Mouse (Mus musculus) midbrain, embryonic 14.5 days (tissue): ENCODE measurements around the gene Kcnj2. TPM values are rescaled to one million over a fixed set of nuclear protein-coding genes. Genes with fewer than 3 reads are reported as not detected.

ENCODE experiments used
- ATAC-seq: fragments of 200-750 bp; cut with Nextera tagmentation; 2 replicates; pipeline ENCODE4 v1.8.0; 2017; ENCODE audit warnings: moderate number of reproducible peaks, moderate library complexity; ENCODE audit not compliant: low FRiP score, low TSS enrichment
- DNase-seq: peaks from one replicate; pipeline ENCODE4 v3.0.0-alpha.2; 2015
- H3K27ac ChIP-seq: fragments of 300-500 bp; sonication (generic); replicated peaks from 2 replicates; pipeline ENCODE4 v1.5.1; 2014; ENCODE audit warnings: mild to moderate bottlenecking, low read depth, low read length, moderate library complexity
- H3K27me3 ChIP-seq: fragments of 300-500 bp; sonication (generic); 2 replicates; pipeline ENCODE4 v1.6.1; 2014; ENCODE audit warnings: low read length, control low read depth, mixed read lengths; ENCODE audit not compliant: control insufficient read depth, insufficient read depth
- H3K36me3 ChIP-seq: fragments of 300-500 bp; sonication (generic); 2 replicates; pipeline ENCODE4 v1.6.1; 2014; ENCODE audit warnings: low read length, control low read depth; ENCODE audit not compliant: control insufficient read depth, insufficient read depth
- H3K4me1 ChIP-seq: fragments of 300-500 bp; sonication (generic); 2 replicates; pipeline ENCODE4 v1.6.1; 2014; ENCODE audit warnings: mild to moderate bottlenecking, antibody characterized with exemption, low read length, control low read depth; ENCODE audit not compliant: control insufficient read depth, insufficient read depth
- H3K4me2 ChIP-seq: fragments of 300-500 bp; sonication (generic); 2 replicates; pipeline ENCODE4 v1.6.1; 2014; ENCODE audit warnings: mild to moderate bottlenecking, low read length, moderate library complexity
- H3K4me3 ChIP-seq: fragments of 300-500 bp; sonication (generic); replicated peaks from 2 replicates; pipeline ENCODE4 v1.5.1; 2014; ENCODE audit warnings: low read depth, low read length
- H3K9ac ChIP-seq: fragments of 300-500 bp; sonication (generic); replicated peaks from 2 replicates; pipeline ENCODE4 v1.6.1; 2014; ENCODE audit warnings: mild to moderate bottlenecking, low read length, moderate library complexity
- H3K9me3 ChIP-seq: fragments of 300-500 bp; sonication (generic); 2 replicates; pipeline ENCODE4 v1.6.1; 2016; ENCODE audit warnings: low read length, control low read depth, mixed read lengths; ENCODE audit not compliant: control insufficient read depth
- WGBS: fragments of 180-500 bp; shearing (Covaris S2); extraction: QIAGEN DNeasy Blood & Tissue Kit; methylation state at CpG from one replicate; pipeline ENCODE4 v1.1.7; 2014; 5-methylcytosine and 5-hydroxymethylcytosine counted together
- polyA plus RNA-seq: library from polyadenylated mRNA; unstranded; fragments of >200 nt; fragmentation: Nextera tagmentation; extraction: Ambion mirVana; gene quantifications from 2 replicates; pipeline ENCODE4 v1.2.1, GENCODE M21; 2014

Gene Kcnj2
- polyA plus RNA-seq, 1 experiment from 2014 or later: 0.63 TPM

DNA sequence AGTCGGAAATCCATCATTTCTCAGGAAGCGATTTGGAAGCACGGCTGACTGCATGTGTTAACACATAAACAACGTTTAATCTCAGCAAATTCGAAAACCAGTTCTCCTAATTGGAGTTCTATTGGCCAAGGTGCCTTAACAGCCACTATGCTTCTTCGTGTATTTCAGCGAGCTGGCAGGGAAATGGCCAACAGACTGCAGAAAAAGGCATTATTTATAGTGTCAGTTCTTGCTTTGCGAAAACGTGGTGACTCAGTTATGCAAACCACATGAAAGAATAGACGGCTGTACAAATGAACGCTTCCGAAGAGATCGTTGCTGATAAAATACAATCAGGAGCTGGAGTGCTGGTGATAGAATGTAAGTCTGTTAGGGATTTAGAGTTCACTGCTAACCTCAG lies 9.9 kb upstream of the Kcnj2 start:
- Histone ChIP-seq H3K9ac (no peak overlapping the region), H3K4me3 (no peak overlapping the region), H3K4me1 (no peaks in the 10 kb centered on the region), H3K9me3 (no peaks in the 10 kb centered on the region), H3K27ac (no peak overlapping the region), H3K27me3 (no peaks in the 10 kb centered on the region), H3K4me2 (no peak overlapping the region), H3K36me3 (no peaks in the 10 kb centered on the region)
- ATAC-seq (no peak), DNase-seq (no peak)
- WGBS: 82% methylated on average over 13 of the region's 13 CpGs

DNA sequence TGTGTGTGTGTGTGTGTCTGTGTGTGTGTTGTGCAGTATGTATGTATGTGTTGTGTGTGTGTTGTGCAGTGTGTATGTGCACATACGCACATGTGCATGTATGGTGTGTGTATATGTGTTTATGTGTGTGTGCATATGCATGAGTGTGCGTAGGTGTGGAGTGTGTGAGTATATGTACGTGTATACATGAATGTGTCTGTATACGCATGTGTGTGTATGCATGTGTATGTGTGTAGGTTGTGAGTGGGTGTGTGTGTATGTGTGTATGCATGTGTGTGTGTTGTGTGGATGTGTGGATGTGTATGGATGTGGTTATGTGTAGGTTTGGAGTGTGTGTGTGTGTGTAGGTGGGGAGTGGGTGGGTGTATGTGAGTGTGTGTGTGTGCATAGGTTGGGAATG lies 8.5 kb upstream of the Kcnj2 start:
- Histone ChIP-seq H3K4me2 (no peak overlapping the region), H3K27me3 (no peaks in the 10 kb centered on the region), H3K4me3 (no peak overlapping the region), H3K4me1 (no peaks in the 10 kb centered on the region), H3K27ac (no peak overlapping the region), H3K9ac (no peak overlapping the region), H3K9me3 (no peaks in the 10 kb centered on the region), H3K36me3 (no peaks in the 10 kb centered on the region)
- WGBS: 97% methylated on average over 4 of the region's 4 CpGs
- ATAC-seq: no peak
- no peak for DNase-seq

DNA sequence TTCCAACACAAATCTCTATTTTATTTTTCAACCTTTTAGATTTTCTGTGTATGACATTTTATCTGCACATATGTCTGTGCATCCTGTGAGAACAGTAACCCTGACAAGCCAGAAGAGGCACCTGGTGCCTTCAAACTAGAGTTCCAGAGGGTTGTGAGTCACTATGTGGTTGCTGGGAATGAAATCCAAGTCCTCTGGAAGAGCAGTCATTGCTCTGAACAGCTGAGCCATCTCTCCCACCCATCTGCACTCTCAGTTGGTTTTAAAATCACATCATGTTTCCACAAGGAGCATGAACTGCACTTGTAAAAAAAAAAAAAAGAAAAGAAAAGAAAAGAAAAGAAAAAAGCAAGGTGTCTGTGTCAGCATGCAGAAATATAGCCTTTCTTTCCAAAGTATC lies 6.5 kb upstream of the Kcnj2 start:
- H3K27ac ChIP-seq: no peak overlapping the region
- no peaks in the 10 kb centered on the region for H3K9me3 ChIP-seq
- ATAC-seq: no peak
- H3K4me3 ChIP-seq: no peak overlapping the region
- no peaks in the 10 kb centered on the region for H3K36me3 ChIP-seq
- H3K27me3 ChIP-seq: no peaks in the 10 kb centered on the region
- no peak overlapping the region for H3K9ac ChIP-seq
- peaks cover 3% of the 10 kb centered on the region; the same call in 1 of the 2 replicates for H3K4me1 ChIP-seq
- no peak overlapping the region for H3K4me2 ChIP-seq
- no peak for DNase-seq

DNA sequence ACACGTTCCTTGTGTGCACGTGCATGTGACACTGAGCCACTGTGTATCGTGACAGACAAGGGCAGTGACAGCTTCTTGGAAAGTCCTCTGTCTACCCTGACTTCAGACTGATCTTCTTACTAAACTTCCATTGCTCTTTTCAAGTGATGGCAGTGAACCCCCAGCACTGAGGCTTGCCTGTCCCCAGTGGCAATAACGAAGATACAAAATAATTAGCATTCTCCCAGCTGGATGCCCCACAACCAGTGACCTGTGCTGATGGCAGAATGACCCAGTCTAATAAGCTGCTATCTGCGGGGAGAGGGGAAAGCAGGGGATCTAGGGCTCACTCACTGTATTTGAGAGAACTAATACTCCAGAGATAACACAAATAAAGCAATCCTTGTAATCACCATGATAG lies 5.7 kb upstream of the Kcnj2 start:
- H3K27me3 ChIP-seq: no peaks in the 10 kb centered on the region
- 43% methylated on average over 5 of the region's 5 CpGs for WGBS
- no peak overlapping the region for H3K27ac ChIP-seq

DNA sequence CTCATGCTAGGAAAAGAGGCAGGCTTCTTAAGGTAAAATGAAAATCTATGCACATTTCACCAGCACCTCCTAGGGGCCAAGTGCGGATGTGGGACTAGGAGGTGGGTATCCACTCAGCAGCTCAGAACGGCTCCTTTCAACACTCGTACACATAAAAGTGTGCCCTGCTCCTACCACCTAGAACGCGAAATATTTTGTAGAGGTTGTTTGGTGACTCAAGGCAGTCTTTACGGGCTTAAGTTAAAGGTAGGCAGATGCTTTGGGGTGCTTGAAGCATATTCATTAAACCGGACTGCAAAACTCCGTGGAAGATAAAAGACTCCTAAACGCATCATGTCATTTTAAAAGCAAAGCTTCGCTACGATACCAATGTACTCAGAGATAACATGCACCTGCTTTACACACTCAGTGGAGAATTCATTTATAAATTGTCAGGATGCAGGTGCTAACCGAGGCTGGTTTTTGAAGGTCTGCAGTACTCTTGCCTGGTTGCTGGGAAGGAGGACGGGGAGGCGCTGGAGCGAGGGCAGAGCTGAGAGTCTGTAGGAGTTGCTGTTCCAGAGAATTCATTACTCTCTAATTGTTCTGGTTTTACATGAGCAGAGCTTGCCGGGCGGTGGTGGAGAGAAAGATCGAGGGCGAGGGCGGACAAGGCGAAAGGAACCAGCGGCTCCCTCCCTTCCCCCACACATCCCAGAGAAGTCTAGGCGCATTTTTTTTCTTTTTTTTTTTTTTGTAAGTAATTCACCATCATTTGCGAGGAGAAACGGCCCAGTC lies 1.0 kb upstream of the Kcnj2 start:
- Histone ChIP-seq H3K9me3 (no peaks in the 10 kb centered on the region), H3K4me1 (peaks cover 13% of the 10 kb centered on the region), H3K36me3 (no peaks in the 10 kb centered on the region), H3K4me2 (peak overlapping the region; percentile 96), H3K9ac (peak overlapping the region; percentile 56), H3K4me3 (peak overlapping the region; percentile 53), H3K27me3 (no peaks in the 10 kb centered on the region; the same call in none of the 2 replicates), H3K27ac (no peak overlapping the region)
- ATAC-seq: 0 out of 2 replicates have a peak, but pooled peaks have one; percentile 35
- WGBS: under 1% methylated on average over 25 of the region's 25 CpGs
- peak; percentile 87 for DNase-seq

More for the DNA sequence above, 5.7 kb upstream of the Kcnj2 start:
- no peaks in the 10 kb centered on the region for H3K9me3 ChIP-seq
- DNase-seq: no peak
- no peak overlapping the region for H3K4me2 ChIP-seq
- H3K4me1 ChIP-seq: peaks cover 3% of the 10 kb centered on the region; the same call in 1 of the 2 replicates
- ATAC-seq: no peak
- no peaks in the 10 kb centered on the region for H3K36me3 ChIP-seq
- no peak overlapping the region for H3K9ac ChIP-seq
- no peak overlapping the region for H3K4me3 ChIP-seq

DNA sequence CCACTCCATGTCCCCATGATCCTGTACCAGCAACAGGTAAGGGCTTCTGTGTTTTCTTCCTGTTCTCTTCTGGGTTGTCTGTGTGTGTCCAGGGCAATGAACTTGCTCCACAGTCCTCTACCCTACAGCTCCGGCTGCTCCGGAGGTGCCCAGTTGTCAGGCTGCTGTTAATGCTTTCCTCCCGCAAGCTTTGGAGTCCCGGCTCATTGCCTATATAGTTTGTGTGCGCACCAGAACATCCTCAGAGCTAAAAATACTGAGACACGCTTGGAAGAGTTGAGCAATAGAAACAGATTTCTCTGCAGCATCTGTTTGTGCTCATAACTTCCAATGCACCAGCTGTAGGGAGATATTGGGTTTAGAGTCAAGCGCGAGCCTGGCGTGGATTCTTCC lies 331 bp downstream of the Kcnj2 start:
- Histone ChIP-seq H3K4me2 (peak overlapping the region; percentile 96), H3K36me3 (no peaks in the 10 kb centered on the region), H3K9me3 (no peaks in the 10 kb centered on the region), H3K9ac (peak overlapping the region; percentile 30; the same call in 1 of the 2 replicates), H3K4me3 (peak overlapping the region; percentile 53), H3K27me3 (no peaks in the 10 kb centered on the region; the same call in none of the 2 replicates), H3K4me1 (peaks cover 13% of the 10 kb centered on the region), H3K27ac (no peak overlapping the region)
- ATAC-seq (peak; percentile 61), DNase-seq (no peak)
- WGBS: under 1% methylated on average over 9 of the region's 9 CpGs

DNA sequence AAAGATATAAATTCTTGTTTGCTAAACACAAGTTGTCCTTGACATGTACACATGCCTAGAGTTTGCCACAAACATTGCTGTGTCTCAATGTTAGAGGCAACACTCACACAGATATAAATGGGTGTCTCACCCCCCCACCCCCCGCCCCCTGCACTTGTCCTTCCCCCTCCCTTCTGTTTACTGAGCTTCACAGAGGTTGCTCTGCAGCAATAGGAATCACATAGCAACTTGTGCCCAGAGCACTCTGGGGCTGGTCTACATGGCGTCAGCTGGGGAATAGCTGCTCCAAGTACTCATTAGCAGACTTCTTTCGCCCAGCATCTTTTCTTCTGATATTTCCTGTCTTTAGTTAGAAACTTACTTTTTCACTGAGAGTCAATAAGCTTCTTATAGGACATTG lies 1.8 kb downstream of the Kcnj2 start:
- no peaks in the 10 kb centered on the region for H3K9me3 ChIP-seq
- H3K27me3 ChIP-seq: no peaks in the 10 kb centered on the region; the same call in none of the 2 replicates
- DNase-seq: no peak
- 83% methylated on average over 3 of the region's 3 CpGs for WGBS
- H3K4me3 ChIP-seq: peak overlapping the region; percentile 53
- peaks cover 13% of the 10 kb centered on the region for H3K4me1 ChIP-seq
- no peak overlapping the region for H3K27ac ChIP-seq
- H3K9ac ChIP-seq: no peak overlapping the region
- ATAC-seq: no peak
- no peaks in the 10 kb centered on the region for H3K36me3 ChIP-seq
- H3K4me2 ChIP-seq: peak overlapping the region; percentile 96

DNA sequence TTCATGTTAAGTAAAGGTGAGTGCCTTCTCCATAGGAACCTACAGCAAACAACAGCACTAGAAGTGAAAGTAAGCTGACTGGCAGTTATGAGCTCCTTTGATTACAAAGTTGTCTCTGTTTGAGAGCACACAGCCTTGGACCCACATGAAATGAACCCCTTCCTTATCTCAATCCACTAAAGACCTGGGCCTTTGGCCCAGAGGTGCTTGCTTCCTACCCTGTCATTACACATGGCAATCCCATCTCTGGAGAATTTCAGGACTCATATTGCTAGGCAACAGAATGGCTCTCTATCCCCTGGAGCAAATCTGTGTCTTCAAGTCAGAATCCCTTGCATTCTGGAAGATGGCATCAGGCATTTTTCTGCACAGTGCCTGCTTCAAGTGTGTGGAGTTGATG lies 4.5 kb downstream of the Kcnj2 start:
- no peak overlapping the region for H3K4me3 ChIP-seq
- DNase-seq: no peak
- no peak for ATAC-seq
- no peaks in the 10 kb centered on the region for H3K9me3 ChIP-seq
- no peak overlapping the region for H3K27ac ChIP-seq
- no peaks in the 10 kb centered on the region; the same call in none of the 2 replicates for H3K27me3 ChIP-seq
- peaks cover 9% of the 10 kb centered on the region; the same call in 1 of the 2 replicates for H3K4me1 ChIP-seq
- H3K4me2 ChIP-seq: no peak overlapping the region
- H3K36me3 ChIP-seq: no peaks in the 10 kb centered on the region
- H3K9ac ChIP-seq: no peak overlapping the region

DNA sequence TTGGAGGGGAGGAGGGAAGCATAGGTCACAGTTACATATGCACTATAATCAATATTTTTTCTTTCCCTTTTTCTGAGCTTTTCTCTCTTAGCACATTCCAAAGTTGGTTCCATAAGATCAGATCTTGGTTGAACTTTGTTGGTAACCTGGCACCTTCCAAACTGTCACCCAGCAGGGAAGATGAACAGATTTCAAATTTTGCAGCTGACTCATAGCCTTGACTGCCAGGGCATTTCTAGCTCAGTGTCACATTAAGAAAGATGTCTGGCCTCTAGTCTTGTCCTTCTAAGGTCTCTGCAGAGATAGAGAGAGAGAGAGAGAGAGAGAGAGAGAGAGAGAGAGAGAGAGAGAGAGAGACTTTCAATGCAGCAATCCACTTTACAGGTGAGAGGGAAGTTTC lies 8.2 kb downstream of the Kcnj2 start:
- no peak overlapping the region for H3K9ac ChIP-seq
- no peak for ATAC-seq
- DNase-seq: no peak

More for the DNA sequence above, 8.2 kb downstream of the Kcnj2 start:
- Histone ChIP-seq H3K4me2 (no peak overlapping the region), H3K27me3 (no peaks in the 10 kb centered on the region), H3K36me3 (no peaks in the 10 kb centered on the region), H3K4me1 (no peaks in the 10 kb centered on the region), H3K27ac (no peak overlapping the region), H3K9me3 (no peaks in the 10 kb centered on the region), H3K4me3 (no peak overlapping the region)
